Mouse (Mus musculus): ENCODE results near the gene Artn. TPM values are rescaled to one million over a fixed set of nuclear protein-coding genes. Genes with fewer than 3 reads are reported as not detected.

Gene Artn
- polyA plus RNA-seq, 1 experiment from 2014 or later = 1.3 TPM

DNA sequence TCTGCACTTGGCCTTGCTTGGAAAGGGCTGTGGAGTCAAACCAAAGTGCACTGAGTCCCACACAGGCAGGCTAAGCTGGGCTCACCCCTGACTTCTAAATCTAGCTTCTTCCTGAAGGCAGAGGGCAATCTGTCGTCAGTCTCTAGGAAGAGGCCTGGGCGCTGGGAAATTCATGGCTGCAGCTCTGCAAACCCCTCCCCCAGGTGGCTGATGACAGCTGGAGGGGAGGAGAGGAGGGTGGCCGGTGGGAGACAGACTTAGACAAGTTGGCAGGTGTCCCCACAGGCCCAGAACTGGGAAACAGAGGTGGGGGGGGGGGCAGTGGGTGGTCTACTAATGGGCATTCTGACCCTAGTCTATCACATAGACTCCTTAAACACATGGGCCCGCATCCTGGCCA is 27.9 kb upstream of the Artn start:
- H3K36me3 ChIP-seq (ENCODE audit: control insufficient read depth, insufficient read depth, low read length) = no peaks in the 10 kb centered on the region
- no peak overlapping the region for H3K4me3 ChIP-seq (ENCODE audit: low read depth, low read length)
- 62% methylated on average over 4 of the region's 4 CpGs for WGBS
- H3K4me2 ChIP-seq (ENCODE audit: low read depth, low read length) = no peak overlapping the region
- ATAC-seq (ENCODE audit: low read depth) = no peak
- H3K27me3 ChIP-seq (ENCODE audit: control insufficient read depth, insufficient read depth, low read length) = no peaks in the 10 kb centered on the region
- no peak overlapping the region for H3K9ac ChIP-seq (replicated peaks; ENCODE audit: low read depth, low read length)
- H3K27ac ChIP-seq (ENCODE audit: low read depth, low read length) = no peak overlapping the region
- H3K9me3 ChIP-seq (ENCODE audit: control insufficient read depth, low read length) = no peaks in the 10 kb centered on the region
- H3K4me1 ChIP-seq (ENCODE audit: control insufficient read depth, insufficient read depth, low read length) = no peaks in the 10 kb centered on the region

- WGBS = 84% methylated on average over 7 of the region's 7 CpGs
These were observed 17.9 kb upstream of the Artn start for GRCm38 (mm10) chr4:117947493-117947892.

DNA sequence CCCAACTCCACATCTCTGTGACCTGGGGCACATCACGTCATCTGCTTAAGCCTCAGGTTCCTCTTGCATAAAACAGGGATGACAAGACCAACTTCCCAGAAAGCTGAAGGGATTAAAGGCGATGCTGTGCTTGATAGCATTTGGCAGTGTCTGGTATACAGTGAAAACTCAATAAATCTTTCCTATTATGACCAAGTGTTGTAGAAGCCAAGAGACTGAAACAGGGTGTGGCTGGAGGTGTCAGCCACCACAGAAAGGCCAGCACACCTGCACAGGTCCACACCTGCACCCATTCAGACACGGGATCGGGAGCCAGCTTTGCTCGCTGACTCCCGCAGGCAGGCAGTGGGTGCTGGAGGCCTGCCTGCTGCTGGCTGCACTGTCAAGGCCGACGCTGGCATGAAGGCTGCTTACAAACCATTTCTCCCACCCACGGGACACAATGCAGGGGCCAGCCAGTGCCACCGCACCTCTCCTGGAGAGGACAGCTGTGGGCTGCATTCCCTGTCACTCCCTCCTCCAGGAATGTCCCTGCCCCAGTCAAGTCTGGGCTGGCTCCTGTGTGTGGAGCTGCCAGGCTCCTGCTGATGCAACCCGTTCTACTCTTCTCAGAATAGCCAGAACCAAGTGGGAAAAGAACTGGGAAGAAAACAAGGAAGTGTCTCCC is 17.2 kb upstream of the Artn start:
- H3K27ac ChIP-seq (ENCODE audit: low read depth, low read length) = no peak overlapping the region
- ATAC-seq (ENCODE audit: low read depth) = no peak
- no peaks in the 10 kb centered on the region for H3K9me3 ChIP-seq (ENCODE audit: control insufficient read depth, low read length)
- H3K9ac ChIP-seq (replicated peaks; ENCODE audit: low read depth, low read length) = no peak overlapping the region
- no peaks in the 10 kb centered on the region for H3K36me3 ChIP-seq (ENCODE audit: control insufficient read depth, insufficient read depth, low read length)
- WGBS = 87% methylated on average over 11 of the region's 11 CpGs
- H3K4me1 ChIP-seq (ENCODE audit: control insufficient read depth, insufficient read depth, low read length) = no peaks in the 10 kb centered on the region
- H3K4me3 ChIP-seq (ENCODE audit: low read depth, low read length) = no peak overlapping the region
- no peak overlapping the region for H3K4me2 ChIP-seq (ENCODE audit: low read depth, low read length)
- no peaks in the 10 kb centered on the region for H3K27me3 ChIP-seq (ENCODE audit: control insufficient read depth, insufficient read depth, low read length)

More at GRCm38 (mm10) chr4:117947493-117947892, 17.9 kb upstream of the Artn start:
- Histone ChIP-seq H3K4me1 (ENCODE audit: control insufficient read depth, insufficient read depth, low read length) (no peaks in the 10 kb centered on the region), H3K27me3 (ENCODE audit: control insufficient read depth, insufficient read depth, low read length) (no peaks in the 10 kb centered on the region), H3K9ac (replicated peaks; ENCODE audit: low read depth, low read length) (no peak overlapping the region), H3K36me3 (ENCODE audit: control insufficient read depth, insufficient read depth, low read length) (no peaks in the 10 kb centered on the region), H3K4me2 (ENCODE audit: low read depth, low read length) (no peak overlapping the region), H3K9me3 (ENCODE audit: control insufficient read depth, low read length) (no peaks in the 10 kb centered on the region), H3K4me3 (ENCODE audit: low read depth, low read length) (no peak overlapping the region), H3K27ac (ENCODE audit: low read depth, low read length) (no peak overlapping the region)
- no peak for ATAC-seq (ENCODE audit: low read depth)

DNA sequence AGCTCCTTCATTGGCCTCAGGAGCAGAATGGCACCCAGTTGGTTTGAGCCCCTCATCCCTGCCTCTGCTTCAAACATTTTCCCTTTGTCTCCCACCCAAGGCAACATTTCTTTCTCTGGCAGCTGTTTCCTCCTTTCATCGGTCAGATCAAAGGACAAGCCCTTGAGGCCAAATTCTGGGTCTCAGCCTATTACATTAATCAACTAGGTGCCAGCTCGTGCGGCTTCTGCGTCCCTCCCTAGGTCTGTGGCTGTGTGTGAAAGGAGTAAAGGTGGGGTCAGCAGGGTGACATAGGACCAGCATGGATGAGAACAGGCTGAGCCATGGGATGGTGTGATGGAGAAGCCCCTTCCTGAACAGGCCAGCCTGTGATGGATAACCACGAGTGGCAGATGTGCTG is 13.8 kb upstream of the Artn start:
- no peak overlapping the region for H3K4me3 ChIP-seq (ENCODE audit: low read depth, low read length)
- no peak for ATAC-seq (ENCODE audit: low read depth)
- no peak overlapping the region for H3K9ac ChIP-seq (replicated peaks; ENCODE audit: low read depth, low read length)
- no peaks in the 10 kb centered on the region for H3K9me3 ChIP-seq (ENCODE audit: control insufficient read depth, low read length)
- H3K4me1 ChIP-seq (ENCODE audit: control insufficient read depth, insufficient read depth, low read length) = no peaks in the 10 kb centered on the region
- H3K36me3 ChIP-seq (ENCODE audit: control insufficient read depth, insufficient read depth, low read length) = no peaks in the 10 kb centered on the region
- WGBS = 7% methylated on average over 5 of the region's 5 CpGs
- no peak overlapping the region for H3K27ac ChIP-seq (ENCODE audit: low read depth, low read length)
- H3K4me2 ChIP-seq (ENCODE audit: low read depth, low read length) = no peak overlapping the region
- H3K27me3 ChIP-seq (ENCODE audit: control insufficient read depth, insufficient read depth, low read length) = no peaks in the 10 kb centered on the region

- H3K9me3 ChIP-seq (ENCODE audit: control insufficient read depth, low read length) = no peaks in the 10 kb centered on the region
- peaks cover 5% of the 10 kb centered on the region; the same call in 1 of the 2 replicates for H3K36me3 ChIP-seq (ENCODE audit: control insufficient read depth, insufficient read depth, low read length)
- H3K4me1 ChIP-seq (ENCODE audit: control insufficient read depth, insufficient read depth, low read length) = no peaks in the 10 kb centered on the region
- WGBS = 95% methylated on average over 5 of the region's 5 CpGs
- no peak overlapping the region for H3K9ac ChIP-seq (replicated peaks; ENCODE audit: low read depth, low read length)
- no peaks in the 10 kb centered on the region for H3K27me3 ChIP-seq (ENCODE audit: control insufficient read depth, insufficient read depth, low read length)
- no peak for ATAC-seq (ENCODE audit: low read depth)
- H3K4me3 ChIP-seq (ENCODE audit: low read depth, low read length) = no peak overlapping the region
- H3K27ac ChIP-seq (ENCODE audit: low read depth, low read length) = no peak overlapping the region
- no peak overlapping the region for H3K4me2 ChIP-seq (ENCODE audit: low read depth, low read length)
These were observed 7.4 kb upstream of the Artn start for GRCm38 (mm10) chr4:117936964-117937363.

- Histone ChIP-seq H3K27ac (ENCODE audit: low read depth, low read length) (no peak overlapping the region), H3K4me3 (ENCODE audit: low read depth, low read length) (no peak overlapping the region), H3K27me3 (ENCODE audit: control insufficient read depth, insufficient read depth, low read length) (peaks cover 7% of the 10 kb centered on the region; the same call in 1 of the 2 replicates), H3K4me2 (ENCODE audit: low read depth, low read length) (no peak overlapping the region), H3K36me3 (ENCODE audit: control insufficient read depth, insufficient read depth, low read length) (peaks cover 5% of the 10 kb centered on the region; the same call in 1 of the 2 replicates), H3K4me1 (ENCODE audit: control insufficient read depth, insufficient read depth, low read length) (peaks cover 8% of the 10 kb centered on the region), H3K9ac (replicated peaks; ENCODE audit: low read depth, low read length) (no peak overlapping the region), H3K9me3 (ENCODE audit: control insufficient read depth, low read length) (no peaks in the 10 kb centered on the region)
- no peak for ATAC-seq (ENCODE audit: low read depth)
- WGBS = 90% methylated on average over 4 of the region's 4 CpGs
These were observed 4.5 kb upstream of the Artn start for GRCm38 (mm10) chr4:117934081-117934480.

- 92% methylated on average over 5 of the region's 5 CpGs for WGBS
These were observed 3.7 kb upstream of the Artn start for GRCm38 (mm10) chr4:117933248-117933647.

GRCm38 (mm10) chr4:117928699-117929241 is 793 bp downstream of the Artn start:
- WGBS = 6% methylated on average over 13 of the region's 13 CpGs
- Histone ChIP-seq H3K9ac (replicated peaks; ENCODE audit: low read depth, low read length) (0 out of 2 replicates have a peak overlapping the region, but pooled peaks have one; percentile 34), H3K4me2 (ENCODE audit: low read depth, low read length) (peak overlapping the region; percentile 39; the same call in 1 of the 2 replicates), H3K4me1 (ENCODE audit: control insufficient read depth, insufficient read depth, low read length) (peaks cover 18% of the 10 kb centered on the region), H3K9me3 (ENCODE audit: control insufficient read depth, low read length) (no peaks in the 10 kb centered on the region), H3K4me3 (ENCODE audit: low read depth, low read length) (peak overlapping the region; percentile 10; the same call in 1 of the 2 replicates), H3K27ac (ENCODE audit: low read depth, low read length) (no peak overlapping the region), H3K36me3 (ENCODE audit: control insufficient read depth, insufficient read depth, low read length) (peaks cover 5% of the 10 kb centered on the region; the same call in 1 of the 2 replicates), H3K27me3 (ENCODE audit: control insufficient read depth, insufficient read depth, low read length) (peaks cover 19% of the 10 kb centered on the region)
- peak; percentile 18; the same call in 1 of the 2 replicates for ATAC-seq (ENCODE audit: low read depth)

More at GRCm38 (mm10) chr4:117933248-117933647, 3.7 kb upstream of the Artn start:
- no peak overlapping the region for H3K27ac ChIP-seq (ENCODE audit: low read depth, low read length)
- H3K36me3 ChIP-seq (ENCODE audit: control insufficient read depth, insufficient read depth, low read length) = peaks cover 5% of the 10 kb centered on the region; the same call in 1 of the 2 replicates
- peaks cover 12% of the 10 kb centered on the region; the same call in 1 of the 2 replicates for H3K27me3 ChIP-seq (ENCODE audit: control insufficient read depth, insufficient read depth, low read length)
- no peaks in the 10 kb centered on the region for H3K9me3 ChIP-seq (ENCODE audit: control insufficient read depth, low read length)
- H3K4me1 ChIP-seq (ENCODE audit: control insufficient read depth, insufficient read depth, low read length) = peaks cover 12% of the 10 kb centered on the region
- no peak overlapping the region for H3K4me3 ChIP-seq (ENCODE audit: low read depth, low read length)
- H3K4me2 ChIP-seq (ENCODE audit: low read depth, low read length) = no peak overlapping the region
- H3K9ac ChIP-seq (replicated peaks; ENCODE audit: low read depth, low read length) = no peak overlapping the region
- ATAC-seq (ENCODE audit: low read depth) = no peak

- 13% methylated on average over 6 of the region's 6 CpGs for WGBS
- Histone ChIP-seq H3K27me3 (ENCODE audit: control insufficient read depth, insufficient read depth, low read length) (peaks cover 19% of the 10 kb centered on the region), H3K4me2 (ENCODE audit: low read depth, low read length) (no peak overlapping the region), H3K4me3 (ENCODE audit: low read depth, low read length) (no peak overlapping the region), H3K9me3 (ENCODE audit: control insufficient read depth, low read length) (no peaks in the 10 kb centered on the region), H3K36me3 (ENCODE audit: control insufficient read depth, insufficient read depth, low read length) (peaks cover 5% of the 10 kb centered on the region; the same call in 1 of the 2 replicates), H3K9ac (replicated peaks; ENCODE audit: low read depth, low read length) (no peak overlapping the region), H3K4me1 (ENCODE audit: control insufficient read depth, insufficient read depth, low read length) (peaks cover 18% of the 10 kb centered on the region), H3K27ac (ENCODE audit: low read depth, low read length) (no peak overlapping the region)
- 0 out of 2 replicates have a peak, but pooled peaks have one; percentile 29 for ATAC-seq (ENCODE audit: low read depth)
These were observed 1.3 kb downstream of the Artn start for GRCm38 (mm10) chr4:117928234-117928633.
